In genomic region chr2:26498694-26499093, GRCm38 (mm10) we compare ENCODE assay signal across 8 mouse cellular contexts. TPM values are rescaled to one million over a fixed set of nuclear protein-coding genes. Genes with fewer than 3 reads are reported as not detected.
A peak's percentile ranks its signal among the peaks of the same experiment; 100 is the strongest.
DNase-seq lines count a peak whose midpoint lies in the region; ATAC-seq lines count a peak whose summit lies in the region.
"Had no signal": no experiment of that assay in that cellular context is flagged by ENCODE, and none has a peak within 500 bp of the region (broad histone marks: within the 10 kb centered on the region; RNA-seq: fewer than 3 reads in every experiment).

No protein-coding gene starts in this region.

- no peaks in the 10 kb centered on the region for H3K9me3 ChIP-seq in kidney, embryonic 15.5 days (replicated peaks)
- H3K9me3 ChIP-seq in forebrain, embryonic 11.5 days (ENCODE audit: control insufficient read depth, low read length), result no peaks in the 10 kb centered on the region
- no peaks in the 10 kb centered on the region for H3K9me3 ChIP-seq in hindbrain, embryonic 11.5 days (ENCODE audit: control insufficient read depth, low read length)
- no peaks in the 10 kb centered on the region for H3K9me3 ChIP-seq in midbrain, embryonic 12.5 days

- H3K27me3 ChIP-seq in kidney, embryonic 15.5 days, result no peaks in the 10 kb centered on the region
- H3K27me3 ChIP-seq in forebrain, embryonic 11.5 days (ENCODE audit: control insufficient read depth, insufficient read depth, low read length), result no peaks in the 10 kb centered on the region
- H3K27me3 ChIP-seq in hindbrain, embryonic 11.5 days (ENCODE audit: control insufficient read depth, insufficient read depth, low read length), result no peaks in the 10 kb centered on the region
- H3K27me3 ChIP-seq in midbrain, embryonic 12.5 days, result peaks cover 8% of the 10 kb centered on the region

- peaks cover 85% of the 10 kb centered on the region for H3K4me1 ChIP-seq in kidney, embryonic 15.5 days
- H3K4me1 ChIP-seq in forebrain, embryonic 11.5 days (replicated peaks; ENCODE audit: control insufficient read depth, insufficient read depth, low read length), result peaks cover 56% of the 10 kb centered on the region
- peaks cover 54% of the 10 kb centered on the region for H3K4me1 ChIP-seq in hindbrain, embryonic 11.5 days (replicated peaks; ENCODE audit: control insufficient read depth, insufficient read depth, low read length)
- peaks cover 85% of the 10 kb centered on the region for H3K4me1 ChIP-seq in midbrain, embryonic 12.5 days

- H3K4me3 ChIP-seq in kidney, embryonic 15.5 days (replicated peaks), result no peak overlapping the region
- no peak overlapping the region for H3K4me3 ChIP-seq in forebrain, embryonic 11.5 days (ENCODE audit: low read depth, low read length)
- H3K4me3 ChIP-seq in hindbrain, embryonic 11.5 days (ENCODE audit: low read depth, low read length), result no peak overlapping the region
- no peak overlapping the region for H3K4me3 ChIP-seq in midbrain, embryonic 12.5 days
- H3K4me3 ChIP-seq: myocyte had no signal

- 65% methylated on average over 8 of the region's 8 CpGs for WGBS in kidney, embryonic 15.5 days
- 74% methylated on average over 8 of the region's 8 CpGs for WGBS in forebrain, embryonic 11.5 days
- WGBS in hindbrain, embryonic 11.5 days, result 78% methylated on average over 8 of the region's 8 CpGs
- WGBS in midbrain, embryonic 12.5 days, result 77% methylated on average over 8 of the region's 8 CpGs

- no peak for ATAC-seq in kidney, embryonic 15.5 days (replicated peaks; ENCODE audit: low FRiP score)
- ATAC-seq in forebrain, embryonic 11.5 days (replicated peaks; ENCODE audit: low FRiP score), result no peak
- no peak for ATAC-seq in hindbrain, embryonic 11.5 days (ENCODE audit: low FRiP score)
- ATAC-seq in midbrain, embryonic 12.5 days (ENCODE audit: low FRiP score, low read depth), result no peak

- 0 out of 2 replicates have a peak overlapping the region, but pooled peaks have one; percentile 92 for H3K27ac ChIP-seq in kidney, embryonic 15.5 days
- peak overlapping the region; percentile 21; the same call in 1 of the 2 replicates for H3K27ac ChIP-seq in forebrain, embryonic 11.5 days (ENCODE audit: low read depth, low read length)
- H3K27ac ChIP-seq in hindbrain, embryonic 11.5 days (ENCODE audit: low read depth, low read length), result no peak overlapping the region; the same call in 1 of the 2 replicates
- H3K27ac ChIP-seq in midbrain, embryonic 12.5 days (replicated peaks), result peak overlapping the region; percentile 56

- DNase-seq in kidney, adult 11 months, result no peak
- DNase-seq in forebrain, embryonic 11.5 days (ENCODE audit: low spot score), result no peak
- no peak for DNase-seq in hindbrain, embryonic 11.5 days (ENCODE audit: low spot score)
- DNase-seq in adrenal gland, postnatal 14 days, result no peak
- no peak for DNase-seq in T-cell, adult 2 months (ENCODE audit: low spot score)

- 0 out of 2 replicates have a peak overlapping the region, but pooled peaks have one; percentile 5 for H3K4me2 ChIP-seq in kidney, embryonic 15.5 days
- H3K4me2 ChIP-seq in forebrain, embryonic 11.5 days (ENCODE audit: low read depth, low read length, severe bottlenecking), result no peak overlapping the region; the same call in 1 of the 2 replicates
- H3K4me2 ChIP-seq in hindbrain, embryonic 11.5 days (replicated peaks; ENCODE audit: low read depth, low read length), result no peak overlapping the region
- peak overlapping the region; percentile 71; the same call in 1 of the 2 replicates for H3K4me2 ChIP-seq in midbrain, embryonic 12.5 days (replicated peaks)

- H3K9ac ChIP-seq in kidney, embryonic 15.5 days, result no peak overlapping the region
- peak overlapping the region; percentile 21; the same call in 1 of the 2 replicates for H3K9ac ChIP-seq in forebrain, embryonic 11.5 days (ENCODE audit: low read length)
- peak overlapping the region; percentile 53; the same call in 1 of the 2 replicates for H3K9ac ChIP-seq in hindbrain, embryonic 11.5 days (ENCODE audit: low read depth, low read length)
- no peak overlapping the region for H3K9ac ChIP-seq in midbrain, embryonic 12.5 days (replicated peaks)

- H3K36me3 ChIP-seq in kidney, embryonic 15.5 days, result peaks cover 22% of the 10 kb centered on the region
- H3K36me3 ChIP-seq in forebrain, embryonic 11.5 days (ENCODE audit: control insufficient read depth, insufficient read depth, low read length), result peaks cover 4% of the 10 kb centered on the region; the same call in 1 of the 2 replicates
- no peaks in the 10 kb centered on the region for H3K36me3 ChIP-seq in hindbrain, embryonic 11.5 days (ENCODE audit: control insufficient read depth, insufficient read depth, low read length)
- H3K36me3 ChIP-seq in midbrain, embryonic 12.5 days, result peaks cover 49% of the 10 kb centered on the region

RNA-seq across cellular contexts. Expression of gene Notch1, which starts 17.8 kb away (rescaled TPM):
- 22.0 and 24.6 TPM in 2 replicates for polyA plus RNA-seq in kidney, embryonic 15.5 days (2015; fragmentation: Nextera tagmentation; extraction: Ambion mirVana)
- 68.3 and 70.9 TPM in 2 replicates for polyA plus RNA-seq in forebrain, embryonic 11.5 days (2014; fragmentation: Nextera tagmentation; extraction: Ambion mirVana)
- polyA plus RNA-seq in hindbrain, embryonic 11.5 days (2014; fragmentation: Nextera tagmentation; extraction: Ambion mirVana), result 48.9 and 66.8 TPM in 2 replicates
- 53.5 and 56.2 TPM in 2 replicates for polyA plus RNA-seq in midbrain, embryonic 12.5 days (2016; fragmentation: Nextera tagmentation; extraction: Ambion mirVana)
- 27.5 and 35.7 TPM in 2 replicates for total RNA-seq in adrenal gland, postnatal 14 days (2021)

RNA-seq across cellular contexts. Expression of gene Sec16a, which starts 53.7 kb away (rescaled TPM):
- polyA plus RNA-seq in kidney, embryonic 15.5 days (2015; fragmentation: Nextera tagmentation; extraction: Ambion mirVana), result 25.3 and 26.0 TPM in 2 replicates
- 39.3 and 40.9 TPM in 2 replicates for polyA plus RNA-seq in forebrain, embryonic 11.5 days (2014; fragmentation: Nextera tagmentation; extraction: Ambion mirVana)
- polyA plus RNA-seq in hindbrain, embryonic 11.5 days (2014; fragmentation: Nextera tagmentation; extraction: Ambion mirVana), result 29.6 and 31.2 TPM in 2 replicates
- polyA plus RNA-seq in midbrain, embryonic 12.5 days (2016; fragmentation: Nextera tagmentation; extraction: Ambion mirVana), result 29.3 and 33.3 TPM in 2 replicates
- 50.1 and 54.6 TPM in 2 replicates for total RNA-seq in adrenal gland, postnatal 14 days (2021)

Comparison
In these comparisons a context has a peak if more than half of its experiments do, and no peak if none do; other contexts are left out.
1. H3K4me2 ChIP-seq: peak in kidney, embryonic 15.5 days (single experiment) and midbrain, embryonic 12.5 days (single experiment); none in forebrain, embryonic 11.5 days (single experiment) and hindbrain, embryonic 11.5 days (single experiment).
2. H3K9ac ChIP-seq: peak in forebrain, embryonic 11.5 days (single experiment) and hindbrain, embryonic 11.5 days (single experiment); none in kidney, embryonic 15.5 days (single experiment) and midbrain, embryonic 12.5 days (single experiment).